Mouse (Mus musculus): Measurements from ENCODE around the gene Tor2a.
A peak's percentile ranks its signal among the peaks of the same experiment; 100 is the strongest.

Gene Tor2a

DNA sequence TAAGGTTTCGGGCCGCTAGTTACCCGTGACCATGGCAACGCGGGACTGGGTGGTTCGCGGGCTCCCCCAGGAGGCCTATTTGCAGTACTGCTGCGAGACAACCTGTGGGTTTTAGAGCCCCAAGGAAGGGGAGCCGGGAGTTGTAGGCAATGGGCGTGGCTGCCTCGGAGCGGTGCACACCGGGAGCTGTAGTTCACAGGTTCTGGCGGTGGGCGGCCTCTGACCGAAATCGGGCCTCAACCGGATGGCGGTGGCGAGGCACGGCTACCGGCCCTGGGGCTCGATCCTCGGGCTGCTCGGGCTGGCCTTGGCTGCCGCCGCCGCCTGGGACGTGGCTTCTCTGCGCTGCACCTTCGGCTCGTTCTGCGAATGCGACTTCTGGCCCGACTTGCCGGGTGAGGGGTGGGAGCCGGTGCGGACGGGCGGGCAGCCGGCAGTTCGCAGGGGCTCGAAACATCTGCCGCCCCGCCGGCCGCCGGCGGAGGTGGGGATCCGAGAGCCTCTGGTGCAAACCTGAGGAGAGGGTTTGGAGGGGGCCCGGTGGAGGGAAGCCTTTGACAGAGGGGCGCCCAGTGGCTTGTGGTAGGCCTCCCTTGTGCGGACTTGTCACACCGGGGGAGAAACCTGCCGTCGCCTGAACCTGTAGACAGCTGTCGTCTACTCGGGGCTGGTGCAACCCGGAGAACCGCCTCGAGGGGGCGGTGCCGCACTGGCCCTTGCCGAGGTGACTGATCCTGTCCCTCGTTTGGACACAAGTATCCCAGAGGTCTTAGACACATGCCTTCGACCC, at the start of gene Tor2a:
Tor2a (plus strand) TSS at position 179 of the 790 bp plus-strand sequence.
- DNase-seq (ENCODE audit: low read depth, low spot score): peak; percentile 97

DNA sequence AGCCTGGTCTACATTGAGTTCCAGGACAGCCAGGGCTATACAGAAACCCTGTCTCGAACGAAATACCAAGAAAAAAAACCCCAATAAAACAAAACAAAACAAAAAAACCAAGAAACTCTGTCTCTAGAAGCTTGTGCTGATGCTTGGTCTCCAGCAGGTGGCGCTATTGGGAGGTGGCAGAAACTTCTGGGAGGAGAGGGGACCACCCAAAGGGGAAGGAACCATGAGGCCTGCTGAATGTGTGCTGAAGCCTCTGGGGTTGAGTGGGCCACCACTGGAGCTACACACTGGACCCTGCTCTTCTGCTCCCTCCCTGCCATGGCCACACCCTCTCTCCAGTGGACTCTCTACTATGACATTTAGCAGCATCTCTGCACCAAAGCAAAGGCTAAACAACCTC, 48.4 kb upstream of the Tor2a start:
- peak; percentile 88 for DNase-seq (ENCODE audit: low read depth, low spot score)

DNA sequence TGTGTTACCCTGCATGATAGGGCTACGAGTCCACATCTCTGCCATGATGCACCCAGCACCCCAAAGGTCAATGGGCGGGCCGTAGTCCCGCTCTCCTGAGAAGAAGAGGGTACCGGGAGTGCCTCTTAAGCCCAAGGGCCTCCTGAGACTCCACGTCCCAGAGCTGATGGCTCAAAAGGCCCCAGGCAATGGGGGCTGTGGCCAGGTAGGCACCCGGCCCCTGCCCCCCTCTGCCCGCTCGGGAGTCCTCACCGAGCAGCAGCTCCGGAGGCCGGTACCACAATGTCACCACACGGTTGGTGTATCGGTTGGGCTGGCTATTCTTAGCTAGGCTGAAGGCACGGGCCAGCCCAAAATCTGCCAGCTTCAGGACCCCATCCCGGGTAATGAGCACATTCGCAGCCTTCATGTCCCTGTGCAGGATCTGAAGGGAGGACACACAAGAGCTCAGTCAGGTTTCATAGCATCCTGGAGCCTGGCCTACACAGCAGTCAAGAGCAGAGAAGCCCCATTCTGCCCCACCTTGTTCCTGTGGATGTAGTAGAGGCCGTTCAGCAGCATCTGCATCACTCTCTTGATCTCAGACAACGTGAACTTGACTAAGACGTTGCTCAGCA, 47.4 kb upstream of the Tor2a start:
- DNase-seq (ENCODE audit: low read depth, low spot score): no peak

DNA sequence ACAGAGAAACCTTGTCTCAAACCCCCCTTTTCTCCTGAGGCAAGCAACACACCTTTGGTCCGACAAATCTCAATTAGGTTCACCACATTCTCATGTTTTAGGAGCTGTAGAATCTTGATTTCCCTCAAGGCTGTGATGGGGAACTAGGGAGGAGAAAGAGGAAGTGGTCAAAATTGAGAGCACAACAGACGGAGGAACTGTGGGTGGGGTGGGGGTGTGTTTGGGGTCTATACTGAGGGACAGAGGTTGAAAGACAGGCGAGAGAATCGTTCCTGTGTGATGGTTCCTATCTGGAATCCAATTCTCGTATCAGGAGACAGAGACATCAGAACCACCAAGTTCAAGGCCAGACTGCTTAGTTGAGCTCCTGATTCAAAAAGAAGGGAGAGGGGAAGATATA, 46.6 kb upstream of the Tor2a start:
- DNase-seq (ENCODE audit: low read depth, low spot score): no peak

DNA sequence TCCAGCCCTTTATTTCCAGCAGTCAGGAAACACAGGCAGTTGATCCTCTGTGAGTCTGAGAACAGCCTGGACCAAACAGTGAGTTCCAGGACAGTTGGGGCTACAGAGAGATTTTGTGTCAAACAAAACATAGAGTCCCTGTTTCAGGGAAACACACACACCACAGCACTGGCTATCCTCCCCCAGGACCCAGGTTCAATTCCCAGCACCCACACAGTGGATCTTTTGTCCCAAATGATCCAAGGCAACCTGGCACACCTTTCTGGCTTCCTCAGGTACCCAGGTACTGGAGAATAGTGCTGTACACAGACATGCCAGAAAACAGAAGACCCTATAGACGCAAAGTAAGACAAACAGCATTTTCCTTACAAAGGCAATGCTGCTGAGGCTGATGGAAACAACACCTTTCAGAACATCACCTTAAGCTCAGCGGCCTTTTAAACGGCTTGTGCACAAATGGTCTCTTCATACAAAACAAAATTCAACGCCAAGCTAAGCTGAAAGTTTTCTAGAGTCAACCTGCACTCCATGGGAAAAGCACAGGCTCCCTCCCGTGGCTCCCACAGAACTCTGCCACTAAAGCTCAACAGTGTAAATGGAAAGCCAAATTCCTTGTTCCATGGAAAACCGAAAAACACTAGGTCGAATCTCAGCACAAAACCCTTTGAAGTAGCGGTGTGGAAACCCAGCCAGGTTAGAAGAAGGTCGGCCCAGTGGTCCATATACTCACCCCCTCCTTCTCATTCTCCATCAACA, 45.6 kb upstream of the Tor2a start:
- DNase-seq (ENCODE audit: low read depth, low spot score): no peak

DNA sequence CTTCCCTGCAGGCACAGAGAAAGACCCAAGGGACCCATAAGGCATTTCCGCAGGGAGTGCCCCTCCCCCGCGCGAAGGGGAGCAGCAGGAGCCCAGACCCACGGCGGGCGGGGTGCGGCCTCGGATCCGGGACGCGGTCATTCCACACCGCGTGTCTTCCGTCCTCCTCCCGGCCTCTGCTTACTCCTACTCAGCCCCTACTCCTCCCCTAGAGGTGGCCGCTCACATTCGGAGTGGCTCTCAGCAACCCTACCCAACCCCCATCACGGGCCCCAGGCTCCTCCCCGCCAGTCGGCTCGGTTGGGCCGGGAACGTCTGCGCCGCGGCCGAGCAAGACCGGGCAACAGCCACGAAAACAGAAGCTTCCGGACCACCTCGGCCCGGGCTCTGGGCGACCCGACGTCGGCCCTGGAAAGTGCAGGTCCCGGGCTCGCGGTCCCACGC, 44.9 kb upstream of the Tor2a start:
- peak; percentile 66 for DNase-seq (ENCODE audit: low read depth, low spot score)

DNA sequence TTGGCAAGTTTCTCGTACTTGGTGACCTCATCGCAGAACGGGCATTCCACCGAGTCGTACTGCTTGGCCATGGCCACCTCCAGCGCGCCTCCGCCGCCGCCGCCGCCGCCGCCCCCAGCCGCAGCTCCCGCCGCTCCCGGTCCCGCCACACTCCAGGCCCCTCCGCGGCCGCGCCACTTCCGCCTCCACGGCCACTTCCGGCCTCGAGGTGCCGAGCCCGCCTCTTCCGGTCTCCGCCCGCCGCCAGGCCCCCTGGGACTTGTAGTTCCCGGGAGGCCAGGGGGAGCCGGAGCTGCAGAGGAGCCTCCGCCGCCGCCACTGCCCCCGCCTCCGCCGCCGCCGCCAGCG, 44.5 kb upstream of the Tor2a start:
- DNase-seq (ENCODE audit: low read depth, low spot score): peak; percentile 95

DNA sequence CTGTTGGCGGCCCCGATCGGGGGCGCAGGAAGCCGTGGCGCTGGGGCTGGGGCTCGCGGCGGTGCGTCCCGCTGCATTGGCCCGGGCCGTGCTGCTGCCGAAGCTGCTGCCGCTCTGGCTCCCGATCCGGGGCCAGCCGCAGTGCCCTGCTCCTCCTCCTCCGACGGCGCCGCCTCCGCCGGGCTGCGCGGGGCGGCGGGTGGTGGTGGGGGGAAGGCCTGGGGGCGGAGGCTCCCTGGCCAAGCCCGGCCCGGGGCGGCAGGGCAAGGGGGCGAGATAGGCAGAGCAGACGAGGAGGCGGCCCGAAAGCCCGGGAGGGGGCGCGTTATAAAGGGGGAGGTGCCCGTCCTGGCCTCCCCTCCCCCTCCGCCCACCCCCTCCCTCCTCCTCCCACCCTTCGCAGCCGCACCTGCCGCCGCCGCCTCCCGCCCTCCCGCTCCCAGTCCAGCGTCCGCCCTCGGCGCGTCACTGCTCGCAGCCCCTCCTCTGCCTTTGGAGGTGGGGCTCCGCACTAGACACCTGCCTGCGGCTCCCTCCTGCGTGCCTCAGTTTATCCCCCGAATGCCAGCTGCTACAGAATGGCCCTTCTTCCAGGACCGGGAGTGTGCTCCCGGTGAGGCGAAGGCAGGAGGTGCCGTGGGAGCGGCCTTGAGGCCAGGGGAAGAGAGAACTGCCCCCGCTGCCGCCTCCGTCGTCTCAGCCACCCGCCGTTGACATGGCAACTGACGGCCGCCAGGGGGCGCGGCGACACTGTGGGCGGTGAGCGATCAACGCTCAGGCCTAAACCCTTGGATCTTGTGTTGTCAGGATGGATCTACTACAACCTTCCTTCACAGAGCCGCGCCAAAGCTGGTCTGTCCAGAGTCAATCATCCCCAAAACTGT, 43.9 kb upstream of the Tor2a start, which contains the start of gene Cdk9:
Cdk9 (minus strand) TSS at position 143 of the 884 bp plus-strand sequence.
- DNase-seq (ENCODE audit: low read depth, low spot score): peak; percentile 91

DNA sequence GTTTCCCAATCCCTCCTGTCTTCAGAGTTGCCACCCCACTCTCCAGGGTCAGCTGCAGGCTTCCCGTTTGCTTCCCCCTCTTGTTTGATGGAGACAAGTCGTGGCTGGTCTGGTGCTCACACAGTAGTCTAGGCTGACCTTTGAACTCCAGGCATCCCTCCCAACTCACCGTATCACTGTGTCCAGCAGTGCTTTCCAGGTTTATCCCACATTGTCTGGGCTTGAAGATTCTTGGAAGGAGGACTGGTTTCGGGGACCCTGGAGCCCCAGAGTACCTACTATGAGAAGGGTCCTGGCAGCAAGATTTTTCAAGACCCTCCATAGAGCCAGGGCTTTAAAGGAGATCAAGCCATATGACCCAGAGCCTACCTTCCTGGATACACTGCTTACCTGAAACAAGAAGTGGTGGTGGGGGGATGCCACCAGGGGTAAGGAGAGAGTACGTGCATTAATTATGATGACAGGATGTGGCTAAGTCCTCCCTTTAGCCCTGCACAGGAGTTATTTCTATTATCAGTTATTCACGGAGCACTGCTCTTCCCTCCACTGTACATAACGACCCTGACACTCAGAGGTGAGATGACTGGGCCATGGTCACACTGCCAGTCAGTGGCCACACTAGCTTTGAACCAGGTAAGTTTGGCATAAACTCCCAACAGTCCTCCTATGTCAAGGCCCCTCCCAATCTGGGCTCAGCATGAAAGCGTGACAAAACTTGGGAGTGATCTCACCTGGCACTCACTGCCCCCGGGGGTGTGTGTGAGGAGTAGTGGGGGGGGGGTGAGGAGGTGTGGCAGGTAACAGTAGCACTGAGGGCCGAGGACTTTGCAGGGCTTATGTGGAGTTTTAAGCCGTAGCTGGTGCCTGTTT, 42.7 kb upstream of the Tor2a start:
- no peak for DNase-seq (ENCODE audit: low read depth, low spot score)

DNA sequence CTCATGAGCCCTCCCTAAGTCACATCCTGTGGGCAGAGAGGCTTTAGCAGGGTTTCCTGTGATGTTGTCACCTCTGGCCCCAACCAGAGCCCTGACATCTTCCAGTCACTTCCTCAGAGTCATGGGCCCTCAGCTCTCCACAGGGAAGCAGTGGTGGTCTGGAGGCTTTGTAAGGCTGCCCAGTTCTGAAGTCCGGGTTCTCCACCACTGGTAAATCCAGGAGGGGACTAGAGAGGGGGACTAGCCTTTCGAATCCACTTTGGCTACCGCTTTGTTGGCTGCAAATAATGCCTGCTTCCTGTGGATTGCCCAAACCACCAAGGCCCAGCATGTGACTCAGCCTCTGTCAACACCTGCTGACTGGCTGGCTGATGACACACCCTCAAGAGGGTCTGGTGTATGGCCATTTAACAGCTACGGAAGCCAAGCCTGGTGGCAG, 42.0 kb upstream of the Tor2a start:
- DNase-seq (ENCODE audit: low read depth, low spot score): no peak

DNA sequence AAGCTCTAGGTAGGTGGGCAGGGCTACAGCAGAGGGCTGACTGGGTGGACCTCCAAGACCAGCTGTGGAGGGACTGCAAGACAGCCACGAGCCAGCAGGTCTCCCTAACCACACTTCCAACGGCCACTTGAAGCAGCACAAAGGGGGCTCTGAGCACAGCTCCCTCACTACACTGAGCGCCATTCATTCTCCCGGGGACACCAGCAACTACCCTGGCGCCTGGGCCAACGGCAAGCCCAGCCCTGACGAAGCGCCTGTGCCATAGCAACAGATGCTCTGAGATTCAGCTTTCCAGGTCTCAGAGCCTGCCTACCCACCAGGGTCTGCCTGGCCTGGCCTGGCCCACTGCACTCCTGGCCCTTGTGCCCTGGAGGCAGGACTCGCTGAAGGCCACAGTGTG, 38.3 kb upstream of the Tor2a start:
- no peak for DNase-seq (ENCODE audit: low read depth, low spot score)

DNA sequence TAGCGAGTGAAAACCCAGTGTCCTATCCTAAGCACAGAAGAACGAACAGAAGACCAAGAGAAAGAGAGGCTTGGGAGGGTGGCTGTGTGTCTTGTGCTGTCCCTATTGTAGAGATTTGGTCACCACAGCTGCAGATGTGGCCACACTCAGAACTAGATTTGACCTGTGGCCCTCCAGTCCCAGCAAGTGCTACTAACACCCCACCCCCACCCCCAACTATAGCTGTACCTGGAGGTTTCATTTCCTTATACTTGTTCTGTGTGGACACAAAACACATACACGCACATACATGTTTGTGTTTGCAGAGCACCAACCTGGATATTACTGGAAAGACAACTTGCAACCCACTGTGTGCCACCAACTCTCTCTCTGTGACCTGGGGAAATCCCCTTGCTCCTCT, 37.0 kb upstream of the Tor2a start:
- no peak for DNase-seq (ENCODE audit: low read depth, low spot score)

DNA sequence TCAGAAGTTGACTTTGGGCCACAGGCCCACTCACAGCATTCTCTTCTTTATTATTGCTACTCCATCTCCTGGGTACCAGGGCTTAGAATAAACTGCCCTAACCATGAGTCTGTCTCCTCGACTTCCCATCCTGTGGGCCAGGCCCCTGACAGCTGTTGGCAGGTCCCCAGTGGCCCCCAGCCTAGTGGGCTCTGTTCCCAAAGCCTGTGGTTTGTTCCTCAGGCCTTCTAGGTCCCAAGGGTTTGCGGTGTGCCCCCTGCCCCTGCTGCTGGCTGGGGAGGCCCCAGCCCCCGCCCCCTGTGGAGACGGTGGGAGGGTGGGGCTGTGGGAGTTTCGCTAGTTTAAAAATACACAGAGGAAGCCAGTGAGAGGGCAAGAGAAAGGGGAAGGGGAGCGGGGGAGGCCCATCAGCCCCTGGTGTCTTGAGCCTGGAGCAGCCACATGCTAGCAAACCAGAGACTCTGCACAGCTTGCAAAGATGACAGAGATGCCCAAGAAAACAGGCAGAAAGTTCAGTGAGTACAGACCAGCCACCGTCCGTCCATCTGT, 36.3 kb upstream of the Tor2a start, which contains the start of gene Sh2d3c:
Sh2d3c (plus strand) TSS at position 375 of the 549 bp plus-strand sequence.
- DNase-seq (ENCODE audit: low read depth, low spot score): no peak

DNA sequence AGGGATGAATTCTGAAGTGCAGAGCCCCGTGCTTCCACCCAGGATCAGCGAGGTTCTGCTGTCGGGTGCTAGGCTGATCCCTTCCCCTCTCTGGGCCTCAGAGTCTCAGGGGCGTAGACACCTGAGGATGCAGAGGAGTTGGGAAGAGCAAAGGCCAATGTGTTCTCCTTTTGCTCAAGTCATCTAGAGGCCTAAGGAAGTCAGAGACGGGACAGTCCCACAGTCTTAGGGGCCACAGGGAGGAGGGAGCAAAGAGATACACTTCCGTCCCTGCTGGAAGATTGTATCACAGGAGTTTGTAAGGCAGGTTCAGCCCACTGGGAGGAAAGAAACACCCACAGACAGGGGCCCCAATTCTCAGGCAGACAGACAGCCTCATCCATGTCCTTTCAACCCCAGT, 35.0 kb upstream of the Tor2a start:
- DNase-seq (ENCODE audit: low read depth, low spot score): no peak

DNA sequence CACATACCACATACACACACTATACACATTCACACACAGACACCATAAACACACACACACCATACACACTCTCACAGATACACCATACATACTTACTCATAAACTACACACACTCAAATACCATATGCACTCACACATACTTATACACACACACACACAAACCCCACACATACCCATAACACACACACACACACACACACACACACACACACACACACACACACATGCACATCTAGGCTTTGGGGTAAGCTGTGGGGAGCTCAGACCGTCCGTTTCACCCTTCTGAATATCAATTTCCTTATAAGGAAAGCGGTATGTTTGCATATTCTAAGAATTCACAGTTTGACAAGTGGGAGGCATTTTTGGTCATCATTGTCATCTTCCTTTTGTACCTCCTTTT, 34.5 kb upstream of the Tor2a start:
- DNase-seq (ENCODE audit: low read depth, low spot score): no peak

DNA sequence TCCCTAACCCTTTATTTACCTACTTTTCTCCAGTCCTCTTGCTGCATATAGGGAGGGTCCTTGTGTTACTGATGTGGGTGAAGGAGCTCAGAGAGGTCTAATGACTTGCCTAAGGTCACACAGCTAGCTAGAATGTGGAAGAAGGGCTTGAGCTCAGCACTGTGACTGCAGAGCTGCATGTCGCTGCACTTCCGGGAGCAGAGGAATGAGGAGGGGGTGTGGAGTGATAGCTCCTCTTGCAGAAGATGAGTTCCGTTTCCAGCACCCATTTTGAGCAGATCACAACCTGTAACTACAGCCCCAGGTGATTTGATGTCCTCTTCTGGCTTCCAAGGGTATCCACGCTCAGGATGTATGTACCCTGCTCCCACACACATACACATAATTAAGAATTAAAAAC, 32.9 kb upstream of the Tor2a start:
- DNase-seq (ENCODE audit: low read depth, low spot score): no peak

DNA sequence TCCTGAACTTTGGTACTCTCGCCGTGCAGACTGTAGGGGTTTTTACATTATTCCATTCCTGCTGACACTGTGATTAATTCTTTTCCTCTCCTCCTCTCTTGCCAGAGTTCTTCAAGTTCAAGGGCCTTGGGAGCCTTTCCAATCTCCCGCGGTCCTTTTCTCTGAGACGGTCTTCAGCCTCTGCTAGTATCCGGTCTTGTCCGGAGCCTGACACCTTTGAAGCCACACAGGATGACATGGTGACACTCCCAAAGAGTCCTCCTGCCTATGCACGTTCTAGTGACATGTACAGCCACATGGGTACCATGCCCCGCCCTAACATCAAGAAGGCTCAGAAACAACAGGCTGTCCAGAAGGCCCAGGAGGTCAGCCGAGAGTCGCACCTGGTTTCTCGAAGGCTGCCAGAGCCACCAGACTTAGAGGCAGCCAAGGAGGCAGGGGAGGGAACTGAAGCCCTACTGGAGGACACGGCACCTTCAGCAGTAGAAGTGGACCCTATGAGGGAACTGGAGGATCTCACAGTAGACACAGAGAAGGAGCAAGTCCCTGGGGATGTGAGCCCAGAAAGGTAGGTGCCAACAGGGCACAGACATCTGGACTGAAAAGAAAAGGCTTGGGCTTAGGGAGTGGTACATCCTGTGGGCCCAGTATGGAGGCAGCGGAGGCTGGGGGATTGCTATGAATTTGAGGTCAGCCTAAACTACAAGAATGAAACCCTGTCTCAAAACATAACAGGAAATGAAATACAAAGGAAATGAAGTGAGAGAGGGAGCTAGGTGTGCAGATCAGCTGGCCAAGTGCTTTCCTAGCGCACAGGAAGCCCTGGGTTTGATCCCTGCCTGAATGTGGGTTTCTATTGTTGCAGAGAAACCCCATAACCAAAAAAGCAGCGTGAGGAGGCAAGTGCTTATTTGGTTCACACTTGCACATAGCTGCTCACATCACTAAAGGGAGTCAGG, 31.9 kb upstream of the Tor2a start:
- no peak for DNase-seq (ENCODE audit: low read depth, low spot score)

DNA sequence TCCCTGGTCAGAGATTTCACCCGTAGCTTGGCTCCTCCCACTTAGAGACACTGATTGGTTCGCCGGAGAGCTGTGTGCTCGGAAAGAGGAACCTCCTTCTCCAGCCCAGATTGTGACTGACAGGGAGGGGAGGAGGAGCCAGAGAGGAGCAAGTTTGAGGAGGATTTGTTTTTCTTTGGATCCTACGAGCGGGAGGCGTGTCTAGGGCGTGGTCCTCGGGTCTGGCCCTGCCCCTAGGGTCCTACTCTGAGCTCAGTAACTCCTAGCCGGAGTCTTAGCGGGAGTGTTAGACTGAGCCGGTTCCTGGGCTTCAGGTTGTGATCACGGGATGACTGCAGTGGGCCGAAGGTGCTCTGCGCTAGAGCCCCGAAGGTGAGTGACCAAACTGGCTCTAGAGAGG, 29.6 kb upstream of the Tor2a start:
- DNase-seq (ENCODE audit: low read depth, low spot score): peak; percentile 97

DNA sequence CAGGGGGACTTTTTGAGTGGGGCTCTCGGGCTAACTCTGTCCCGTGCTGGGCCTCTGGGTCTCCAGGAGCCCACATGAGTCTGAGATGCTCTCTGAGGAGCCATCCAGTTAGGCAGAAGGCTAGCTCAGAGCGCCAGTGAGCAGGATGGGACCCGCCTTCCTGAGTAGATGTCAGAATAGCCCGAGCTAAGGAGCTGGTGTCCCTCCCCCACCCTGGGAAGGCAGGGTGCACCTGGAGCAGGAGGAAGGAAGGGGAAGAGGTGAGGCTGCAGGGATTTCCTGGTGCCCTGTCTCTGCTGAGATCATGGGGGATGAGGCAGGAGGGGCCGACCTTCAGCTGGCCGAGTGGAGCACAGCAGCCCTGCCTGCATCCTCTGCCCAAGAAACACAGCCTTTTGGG, 28.6 kb upstream of the Tor2a start:
- no peak for DNase-seq (ENCODE audit: low read depth, low spot score)
